Mouse (Mus musculus) heart, embryonic 13.5 days (tissue): ENCODE results near the gene Zfp523. TPM values are rescaled to one million over a fixed set of nuclear protein-coding genes. Genes with fewer than 3 reads are reported as not detected.

Experiments
- ATAC-seq: fragments of 200-750 bp; cut with Nextera tagmentation; 2 replicates; pipeline ENCODE4 v1.8.0; 2017; ENCODE audit warnings: moderate TSS enrichment; ENCODE audit not compliant: insufficient number of reproducible peaks, low FRiP score, low TSS enrichment; ENCODE audit errors: extremely low read depth
- H3K27ac ChIP-seq: fragments of 300-500 bp; sonication (generic); replicated peaks from 2 replicates; pipeline ENCODE4 v1.5.1; 2015; ENCODE audit warnings: moderate library complexity, mild to moderate bottlenecking, inconsistent platforms
- H3K27me3 ChIP-seq: fragments of 300-500 bp; sonication (generic); replicated peaks from 2 replicates; pipeline ENCODE4 v1.6.1; 2015; ENCODE audit warnings: mild to moderate bottlenecking, inconsistent platforms
- H3K36me3 ChIP-seq: fragments of 300-500 bp; sonication (generic); 2 replicates; pipeline ENCODE4 v1.6.1; 2015; ENCODE audit warnings: mild to moderate bottlenecking, inconsistent platforms
- H3K4me1 ChIP-seq: fragments of 300-500 bp; sonication (generic); 2 replicates; pipeline ENCODE4 v1.6.1; 2015; ENCODE audit warnings: inconsistent platforms
- H3K4me2 ChIP-seq: fragments of 300-500 bp; sonication (generic); 2 replicates; pipeline ENCODE4 v1.6.1; 2015; ENCODE audit warnings: inconsistent platforms, mild to moderate bottlenecking, moderate library complexity
- H3K4me3 ChIP-seq: fragments of 300-500 bp; sonication (generic); 2 replicates; pipeline ENCODE4 v1.5.1; 2015; ENCODE audit warnings: moderate library complexity, mild to moderate bottlenecking, inconsistent platforms
- H3K9ac ChIP-seq: fragments of 300-500 bp; sonication (generic); 2 replicates; pipeline ENCODE4 v1.6.1; 2015; ENCODE audit warnings: inconsistent platforms, mild to moderate bottlenecking, moderate library complexity
- H3K9me3 ChIP-seq: fragments of 300-500 bp; sonication (generic); 2 replicates; pipeline ENCODE4 v1.6.1; 2016; ENCODE audit warnings: inconsistent platforms
- WGBS: fragments of 180-500 bp; shearing (Covaris S2); methylation state at CpG from one replicate; pipeline ENCODE4 v1.1.7; 2015; ENCODE audit warnings: mixed read lengths; 5-methylcytosine and 5-hydroxymethylcytosine counted together
- polyA plus RNA-seq: library from polyadenylated mRNA; unstranded; fragments of >200 nt; fragmentation: Nextera tagmentation; extraction: Ambion mirVana; gene quantifications from 2 replicates; pipeline ENCODE4 v1.2.1, GENCODE M21; 2015

Zfp523 gene
- polyA plus RNA-seq, 1 experiment from 2014 or later: 24.2 TPM

- Histone ChIP-seq H3K4me2 (peak within 1 kb of the TSS; percentile 98), H3K27ac (peak within 1 kb of the TSS; percentile 20), H3K4me1 (peaks cover 50% of the 10 kb centered on the region), H3K9ac (peak within 1 kb of the TSS; percentile 82), H3K36me3 (no peaks in the 10 kb centered on the region), H3K27me3 (peaks cover 96% of the 10 kb centered on the region), H3K9me3 (no peaks in the 10 kb centered on the region), H3K4me3 (peak within 1 kb of the TSS; percentile 70)
- no peak for ATAC-seq
- WGBS: 1% methylated on average over 79 of the region's 97 CpGs
Observed at GRCm38 (mm10) chr17:28141771-28142699, 34.9 kb upstream of the Zfp523 start, which contains the start of gene Scube3. Gene Scube3 (plus strand): TSS chr17:28142141.

- no peaks in the 10 kb centered on the region for H3K9me3 ChIP-seq
- peak overlapping the region; percentile 82 for H3K9ac ChIP-seq
- H3K4me3 ChIP-seq: peak overlapping the region; percentile 70
- no peak overlapping the region for H3K27ac ChIP-seq
- no peak for ATAC-seq
- H3K36me3 ChIP-seq: no peaks in the 10 kb centered on the region
- H3K4me1 ChIP-seq: peaks cover 50% of the 10 kb centered on the region
- peak overlapping the region; percentile 98 for H3K4me2 ChIP-seq
- 2% methylated on average over 33 of the region's 33 CpGs for WGBS
- peaks cover 96% of the 10 kb centered on the region for H3K27me3 ChIP-seq
Observed at GRCm38 (mm10) chr17:28142700-28143610, 34.0 kb upstream of the Zfp523 start.

DNA sequence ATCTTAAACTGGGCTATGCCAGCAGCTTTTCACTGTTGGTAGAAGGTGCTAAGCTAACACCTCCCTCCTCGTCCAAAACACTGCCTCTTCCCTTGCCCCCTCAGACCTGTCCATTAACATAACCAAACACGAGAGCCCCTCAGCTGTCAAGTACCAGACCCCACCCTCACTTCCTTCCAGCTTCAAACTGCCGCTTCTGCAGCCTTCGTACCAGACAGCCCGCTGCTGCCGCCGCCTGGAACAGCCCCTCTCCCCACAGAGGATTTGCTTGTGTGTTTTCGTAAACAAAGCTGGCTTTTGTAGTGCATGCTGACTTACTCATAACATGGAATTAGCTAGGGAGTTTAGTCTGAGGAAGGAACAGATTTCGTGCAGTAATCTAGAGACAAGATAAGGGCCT is 33.2 kb upstream of the Zfp523 start:
- Histone ChIP-seq H3K9ac (peak overlapping the region; percentile 33; the same call in 1 of the 2 replicates), H3K27ac (no peak overlapping the region), H3K4me2 (peak overlapping the region; percentile 98), H3K9me3 (no peaks in the 10 kb centered on the region), H3K36me3 (no peaks in the 10 kb centered on the region), H3K4me3 (peak overlapping the region; percentile 27), H3K27me3 (peaks cover 96% of the 10 kb centered on the region), H3K4me1 (peaks cover 50% of the 10 kb centered on the region)
- ATAC-seq: no peak
- WGBS: 4% methylated on average over 9 of the region's 9 CpGs

- Histone ChIP-seq H3K9ac (peak overlapping the region; percentile 33; the same call in 1 of the 2 replicates), H3K4me2 (peak overlapping the region; percentile 98), H3K4me3 (peak overlapping the region; percentile 27), H3K4me1 (peaks cover 52% of the 10 kb centered on the region), H3K27me3 (peaks cover 96% of the 10 kb centered on the region), H3K36me3 (no peaks in the 10 kb centered on the region), H3K9me3 (no peaks in the 10 kb centered on the region), H3K27ac (no peak overlapping the region)
- 14% methylated on average over 6 of the region's 6 CpGs for WGBS
- no peak for ATAC-seq
Observed at GRCm38 (mm10) chr17:28144241-28144640, 32.7 kb upstream of the Zfp523 start.

- H3K27me3 ChIP-seq: peaks cover 82% of the 10 kb centered on the region
- WGBS: 67% methylated on average over 3 of the region's 3 CpGs
Observed at GRCm38 (mm10) chr17:28148288-28148687, 28.6 kb upstream of the Zfp523 start.

DNA sequence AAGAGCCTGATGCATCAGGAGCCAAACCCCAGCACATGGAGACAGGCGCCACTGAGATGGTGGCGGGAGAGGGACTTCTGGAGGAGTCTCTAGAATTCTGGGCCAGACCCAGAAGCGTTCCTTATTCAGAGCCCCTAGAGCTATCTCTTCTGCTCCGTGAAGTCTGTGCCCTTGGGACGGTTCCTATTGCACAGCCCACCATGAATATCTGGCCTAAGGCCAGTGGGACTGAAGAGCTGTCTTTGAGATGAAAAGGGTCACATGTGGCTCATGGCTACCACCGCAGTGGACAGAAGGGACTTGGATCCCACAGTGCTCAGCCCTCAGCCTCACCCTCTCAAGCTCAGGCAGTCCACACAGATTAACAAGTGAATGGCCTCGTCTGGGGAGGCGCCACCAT is 27.2 kb upstream of the Zfp523 start:
- H3K9me3 ChIP-seq: no peaks in the 10 kb centered on the region
- H3K36me3 ChIP-seq: no peaks in the 10 kb centered on the region
- no peak overlapping the region for H3K27ac ChIP-seq
- ATAC-seq: no peak
- 57% methylated on average over 8 of the region's 8 CpGs for WGBS
- H3K9ac ChIP-seq: no peak overlapping the region
- peaks cover 71% of the 10 kb centered on the region for H3K27me3 ChIP-seq
- no peak overlapping the region for H3K4me3 ChIP-seq
- no peak overlapping the region for H3K4me2 ChIP-seq
- H3K4me1 ChIP-seq: peaks cover 20% of the 10 kb centered on the region

More at GRCm38 (mm10) chr17:28148288-28148687, 28.6 kb upstream of the Zfp523 start:
- no peak overlapping the region for H3K27ac ChIP-seq
- no peaks in the 10 kb centered on the region for H3K9me3 ChIP-seq
- no peak overlapping the region for H3K4me3 ChIP-seq
- no peak overlapping the region for H3K9ac ChIP-seq
- no peak for ATAC-seq
- H3K4me2 ChIP-seq: no peak overlapping the region
- H3K4me1 ChIP-seq: peaks cover 34% of the 10 kb centered on the region
- H3K36me3 ChIP-seq: no peaks in the 10 kb centered on the region

DNA sequence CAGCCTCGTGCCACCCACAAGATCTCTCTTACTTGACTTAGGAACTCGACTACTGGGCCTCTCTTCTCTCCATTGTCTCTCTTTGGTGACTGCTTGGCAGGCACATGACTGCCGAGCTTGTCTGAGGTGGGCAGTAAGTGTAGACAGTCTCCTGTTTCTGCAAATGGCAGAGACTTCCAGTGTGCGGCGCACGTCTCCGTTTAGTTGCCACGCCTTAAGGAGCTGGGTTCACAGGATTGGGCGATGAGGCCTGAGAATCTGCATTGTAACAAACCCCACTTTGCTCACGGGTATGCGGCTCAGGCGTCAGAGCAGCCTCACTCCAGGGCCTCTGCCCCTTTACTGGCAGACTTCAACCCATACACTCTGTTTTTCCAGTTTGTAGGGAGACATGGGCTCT is 26.5 kb upstream of the Zfp523 start:
- no peaks in the 10 kb centered on the region for H3K9me3 ChIP-seq
- H3K27me3 ChIP-seq: peaks cover 71% of the 10 kb centered on the region
- 69% methylated on average over 12 of the region's 12 CpGs for WGBS
- no peak overlapping the region for H3K9ac ChIP-seq
- H3K4me1 ChIP-seq: peaks cover 20% of the 10 kb centered on the region
- H3K4me2 ChIP-seq: no peak overlapping the region
- ATAC-seq: no peak
- no peak overlapping the region for H3K27ac ChIP-seq
- no peak overlapping the region for H3K4me3 ChIP-seq
- H3K36me3 ChIP-seq: no peaks in the 10 kb centered on the region

- H3K27ac ChIP-seq: no peak overlapping the region
- H3K4me1 ChIP-seq: peaks cover 10% of the 10 kb centered on the region; the same call in 1 of the 2 replicates
- H3K4me2 ChIP-seq: no peak overlapping the region
- peaks cover 73% of the 10 kb centered on the region for H3K27me3 ChIP-seq
- no peak for ATAC-seq
- WGBS: 77% methylated on average over 6 of the region's 6 CpGs
- H3K9me3 ChIP-seq: no peaks in the 10 kb centered on the region
- no peak overlapping the region for H3K4me3 ChIP-seq
- no peak overlapping the region for H3K9ac ChIP-seq
- H3K36me3 ChIP-seq: no peaks in the 10 kb centered on the region
Observed at GRCm38 (mm10) chr17:28153095-28153494, 23.8 kb upstream of the Zfp523 start.

GRCm38 (mm10) chr17:28154970-28155369 is 22.0 kb upstream of the Zfp523 start:
- H3K27me3 ChIP-seq: peaks cover 76% of the 10 kb centered on the region
- H3K9ac ChIP-seq: no peak overlapping the region
- H3K4me3 ChIP-seq: no peak overlapping the region
- ATAC-seq: no peak
- H3K9me3 ChIP-seq: no peaks in the 10 kb centered on the region
- H3K4me2 ChIP-seq: no peak overlapping the region
- H3K36me3 ChIP-seq: no peaks in the 10 kb centered on the region
- no peak overlapping the region for H3K27ac ChIP-seq
- H3K4me1 ChIP-seq: 0 out of 2 replicates have a peak, but pooled peaks cover 2% of the 10 kb centered on the region
- 73% methylated on average over 8 of the region's 8 CpGs for WGBS

- Histone ChIP-seq H3K4me1 (peaks cover 23% of the 10 kb centered on the region), H3K36me3 (no peaks in the 10 kb centered on the region), H3K9me3 (no peaks in the 10 kb centered on the region), H3K27me3 (peaks cover 90% of the 10 kb centered on the region), H3K9ac (no peak overlapping the region), H3K27ac (no peak overlapping the region), H3K4me3 (no peak overlapping the region), H3K4me2 (no peak overlapping the region; the same call in 1 of the 2 replicates)
- no peak for ATAC-seq
- 6% methylated on average over 10 of the region's 10 CpGs for WGBS
Observed at GRCm38 (mm10) chr17:28160361-28160760, 16.6 kb upstream of the Zfp523 start.
